Comparison of ENCODE assay signal across 11 mouse cellular contexts in the genomic region with DNA sequence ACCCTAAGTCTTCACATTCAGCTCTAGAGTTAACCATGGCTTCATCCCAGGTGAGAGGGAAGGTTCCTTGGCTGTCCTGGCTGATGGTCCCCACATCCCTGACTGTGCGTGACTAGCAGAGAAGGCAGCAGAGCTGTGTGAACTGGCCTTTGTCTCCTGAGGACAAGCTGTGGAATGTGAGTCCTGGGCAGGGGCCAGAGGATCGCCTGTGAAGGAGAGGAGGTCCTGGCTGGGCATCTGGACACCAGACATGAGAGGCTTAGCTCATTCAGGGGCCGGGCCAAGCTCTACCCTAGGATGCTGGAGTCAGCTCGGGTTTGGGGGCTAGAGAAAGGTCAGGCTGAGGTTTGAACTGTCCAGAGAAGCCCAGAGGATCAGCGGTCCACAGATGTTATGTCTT. TPM values are rescaled to one million over a fixed set of nuclear protein-coding genes. Genes with fewer than 3 reads are reported as not detected.
A peak's percentile ranks its signal among the peaks of the same experiment; 100 is the strongest.
DNase-seq lines count a peak whose midpoint lies in the region; ATAC-seq lines count a peak whose summit lies in the region.
"Had no signal": no experiment of that assay in that cellular context is flagged by ENCODE, and none has a peak within 500 bp of the region (broad histone marks: within the 10 kb centered on the region; RNA-seq: fewer than 3 reads in every experiment).

No protein-coding gene starts in this region.

- peaks cover 21% of the 10 kb centered on the region for H3K4me1 ChIP-seq in heart, embryonic 10.5 days
- H3K4me1 ChIP-seq in liver, embryonic 12.5 days: peaks cover 7% of the 10 kb centered on the region

- H3K27ac ChIP-seq in heart, embryonic 10.5 days: peak overlapping the region; percentile 45
- no peak overlapping the region for H3K27ac ChIP-seq in liver, embryonic 12.5 days
- H3K27ac ChIP-seq: left cerebral cortex, adult 2 months had no signal

- H3K36me3 ChIP-seq in heart, embryonic 10.5 days: no peaks in the 10 kb centered on the region
- H3K36me3 ChIP-seq in liver, embryonic 12.5 days: no peaks in the 10 kb centered on the region

- peak; percentile 18 to 34 for DNase-seq in lung, adult 18-20 months
- DNase-seq in lung, postnatal 25 days (ENCODE audit: low spot score): no peak
- no peak for DNase-seq in heart, embryonic 10.5 days (ENCODE audit: low spot score)
- peak; percentile 50 for DNase-seq in kidney, postnatal 14 days
- peak; percentile 53 for DNase-seq in yolk sac, embryonic 10.5 days (ENCODE audit: low spot score)
- DNase-seq in urinary bladder, adult 18-20 months (ENCODE audit: low spot score in 2 of 2): no peak
- DNase-seq: adrenal gland, adult 2 months had no signal

- no peak overlapping the region for H3K4me2 ChIP-seq in liver, embryonic 12.5 days
- H3K4me2 ChIP-seq: midbrain, embryonic 11.5 days had no signal

- H3K4me3 ChIP-seq in heart, embryonic 10.5 days: no peak overlapping the region
- no peak overlapping the region for H3K4me3 ChIP-seq in liver, embryonic 12.5 days
- H3K4me3 ChIP-seq: left cerebral cortex, adult 2 months had no signal

- ATAC-seq in erythroid progenitor cell, adult 5-6 weeks (replicated peaks; ENCODE audit: low FRiP score, poor library complexity, severe bottlenecking): no peak
- ATAC-seq in liver, embryonic 12.5 days: no peak

- no peaks in the 10 kb centered on the region for H3K27me3 ChIP-seq in heart, embryonic 10.5 days (ENCODE audit: insufficient read depth, poor library complexity, severe bottlenecking)
- H3K27me3 ChIP-seq in liver, embryonic 12.5 days (replicated peaks): peaks cover 3% of the 10 kb centered on the region; the same call in 1 of the 2 replicates

- no peaks in the 10 kb centered on the region for H3K9me3 ChIP-seq in heart, embryonic 10.5 days
- H3K9me3 ChIP-seq in liver, embryonic 12.5 days (replicated peaks): no peaks in the 10 kb centered on the region

- H3K9ac ChIP-seq in liver, embryonic 12.5 days: no peak overlapping the region

- WGBS in heart, embryonic 10.5 days: 48% methylated on average over 5 of the region's 5 CpGs
- 55% methylated on average over 5 of the region's 5 CpGs for WGBS in liver, embryonic 12.5 days (ENCODE audit: insufficient replicate concordance)

RNA-seq across cellular contexts. Expression of a gene that starts 39.2 kb away (rescaled TPM):
- polyA plus RNA-seq in heart, embryonic 10.5 days (2016; fragmentation: Nextera tagmentation; extraction: Ambion mirVana): 31.3 and 37.4 TPM in 2 replicates
- total RNA-seq in erythroid progenitor cell, adult 5-6 weeks (2015; ENCODE audit: low replicate concordance): 9.4 and 10.9 TPM in 2 replicates
- total RNA-seq in erythroid progenitor cell, adult 5-6 weeks (2017; ENCODE audit: low replicate concordance): 5.3 and 7.0 TPM in 2 replicates
- polyA plus RNA-seq in liver, embryonic 12.5 days (2016; fragmentation: Nextera tagmentation; extraction: Ambion mirVana): 15.0 and 15.4 TPM in 2 replicates

Comparison
In these comparisons a context has a peak if more than half of its experiments do, and no peak if none do; other contexts are left out.
1. DNase-seq: peak in lung, adult 18-20 months (2 of 2), kidney, postnatal 14 days (single experiment) and yolk sac, embryonic 10.5 days (single experiment); none in lung, postnatal 25 days (single experiment), heart, embryonic 10.5 days (single experiment) and urinary bladder, adult 18-20 months (0 of 2).